Mouse (Mus musculus) forebrain, embryonic 10.5 days (tissue): ENCODE measurements at regions not wholly inside any gene's neighbourhood (a gene's known extent, or its start where the extent isn't known, plus 50 kb on each side); places are given as distances from the start of the nearest gene placed in this dataset.

Experiments used
- DNase-seq: peaks from one replicate; pipeline ENCODE4 v3.0.0-alpha.2; 2017; ENCODE audit warnings: low spot score; ENCODE audit errors: extremely low spot score
- H3K27ac ChIP-seq: fragments of 300-500 bp; sonication (generic); 2 replicates; pipeline ENCODE4 v1.5.1; 2016; ENCODE audit warnings: mild to moderate bottlenecking
- H3K27me3 ChIP-seq: fragments of 300-500 bp; sonication (generic); 2 replicates; pipeline ENCODE4 v1.6.1; 2016; ENCODE audit warnings: mild to moderate bottlenecking; ENCODE audit not compliant: poor library complexity, severe bottlenecking
- H3K36me3 ChIP-seq: fragments of 300-500 bp; sonication (generic); replicated peaks from 2 replicates; pipeline ENCODE4 v1.6.1; 2016; ENCODE audit warnings: mild to moderate bottlenecking, moderate library complexity
- H3K4me1 ChIP-seq: fragments of 300-500 bp; sonication (generic); 2 replicates; pipeline ENCODE4 v1.6.1; 2016
- H3K4me3 ChIP-seq: fragments of 300-500 bp; sonication (generic); 2 replicates; pipeline ENCODE4 v1.5.1; 2016; ENCODE audit warnings: mild to moderate bottlenecking, moderate library complexity
- H3K9me3 ChIP-seq: fragments of 300-500 bp; sonication (generic); 2 replicates; pipeline ENCODE4 v1.6.1; 2016; ENCODE audit warnings: mild to moderate bottlenecking, moderate library complexity
- WGBS: fragments of 180-500 bp; shearing (Covaris S2); methylation state at CpG from one replicate; pipeline ENCODE4 v1.1.7; 2016; 5-methylcytosine and 5-hydroxymethylcytosine counted together
- microRNA counts: library from miRNA; unstranded; fragments of <30 nt; microRNA quantifications from one replicate; lab custom pipeline; 2017
- microRNA-seq: library from miRNA; unstranded; fragments of <30 nt; microRNA quantifications from one replicate; pipeline ENCODE4, GENCODE M21; 2017

GRCm38 (mm10) chrX:19112753-19113152 is 368.4 kb downstream of the Tex13c3 start:
- H3K9me3 ChIP-seq = no peaks in the 10 kb centered on the region
- 86% methylated on average over 7 of the region's 7 CpGs for WGBS
- H3K36me3 ChIP-seq = no peaks in the 10 kb centered on the region
- no peak for DNase-seq
- no peak overlapping the region for H3K4me3 ChIP-seq
- no peaks in the 10 kb centered on the region for H3K4me1 ChIP-seq
- H3K27me3 ChIP-seq = no peaks in the 10 kb centered on the region
- no peak overlapping the region for H3K27ac ChIP-seq

GRCm38 (mm10) chrX:19102911-19103310 is 378.2 kb downstream of the Tex13c3 start:
- Histone ChIP-seq H3K4me1 (no peaks in the 10 kb centered on the region), H3K27me3 (no peaks in the 10 kb centered on the region), H3K36me3 (no peaks in the 10 kb centered on the region), H3K4me3 (no peak overlapping the region), H3K9me3 (no peaks in the 10 kb centered on the region), H3K27ac (no peak overlapping the region)
- 75% methylated on average over 2 of the region's 2 CpGs for WGBS
- no peak for DNase-seq

- no peak overlapping the region for H3K4me3 ChIP-seq
- DNase-seq = no peak
- H3K4me1 ChIP-seq = no peaks in the 10 kb centered on the region
- no peaks in the 10 kb centered on the region for H3K9me3 ChIP-seq
- no peaks in the 10 kb centered on the region for H3K27me3 ChIP-seq
- no peaks in the 10 kb centered on the region for H3K36me3 ChIP-seq
- H3K27ac ChIP-seq = no peak overlapping the region
Observed at GRCm38 (mm10) chrX:19095960-19096359, 385.2 kb downstream of the Tex13c3 start.

GRCm38 (mm10) chrX:19084435-19084834 is 396.7 kb downstream of the Tex13c3 start:
- DNase-seq = no peak

GRCm38 (mm10) chrX:19080021-19080420 is 401.1 kb downstream of the Tex13c3 start:
- no peak overlapping the region for H3K4me3 ChIP-seq
- no peaks in the 10 kb centered on the region for H3K4me1 ChIP-seq
- no peak overlapping the region for H3K27ac ChIP-seq
- 81% methylated on average over 2 of the region's 2 CpGs for WGBS
- no peaks in the 10 kb centered on the region for H3K36me3 ChIP-seq
- H3K27me3 ChIP-seq = no peaks in the 10 kb centered on the region
- no peaks in the 10 kb centered on the region for H3K9me3 ChIP-seq
- no peak for DNase-seq

More at GRCm38 (mm10) chrX:19084435-19084834, 396.7 kb downstream of the Tex13c3 start:
- Histone ChIP-seq H3K4me3 (no peak overlapping the region), H3K36me3 (no peaks in the 10 kb centered on the region), H3K27ac (no peak overlapping the region), H3K4me1 (no peaks in the 10 kb centered on the region), H3K27me3 (no peaks in the 10 kb centered on the region), H3K9me3 (no peaks in the 10 kb centered on the region)
- 76% methylated on average over 1 of the region's 1 CpGs for WGBS

MicroRNAs in the stretch of these regions (microRNA counts, 519-probe panel; counts per million panel counts)
- microRNA mmu-miR-221 (lab: Ali Mortazavi, UCI) = 2,516 counts per million, percentile 69 among the panel's probes with 10 or more counts
- 341 counts per million, percentile 65 among the panel's probes with 10 or more counts for microRNA mmu-miR-222 (lab: Ali Mortazavi, UCI)

Small RNAs in the stretch of these regions (microRNA-seq; reads per million reads assigned to microRNA genes)
- gene Mir221 (812 reads per million, percentile 73 among the genes with 10 or more reads in this experiment), gene Mir222 (504 reads per million, percentile 67 among the genes with 10 or more reads in this experiment)
